Mouse (Mus musculus): ENCODE data around the gene Mapk10. TPM values are rescaled to one million over a fixed set of nuclear protein-coding genes. Genes with fewer than 3 reads are reported as not detected.

The Mapk10 gene
- total RNA-seq, 2 experiments from 2014 or later = 36.0 to 36.2 TPM

DNA sequence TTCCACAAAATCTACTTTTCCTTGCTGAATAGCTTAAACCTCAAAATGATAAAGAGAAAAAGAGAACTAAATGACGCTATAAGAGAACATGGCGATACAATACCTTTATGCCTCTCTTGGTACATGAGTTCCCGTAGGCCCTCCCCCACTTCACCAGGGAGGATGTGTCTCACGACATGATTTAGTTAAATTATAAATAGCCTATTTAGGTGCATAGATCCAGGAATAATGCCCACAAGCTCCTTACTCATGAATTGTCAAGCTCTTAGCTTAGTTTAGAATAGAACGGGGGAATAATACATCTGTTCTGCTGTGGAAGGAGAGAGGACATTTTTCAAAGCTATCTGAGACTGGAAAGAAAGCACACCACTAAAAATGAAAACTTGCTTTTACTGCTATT lies 43.8 kb downstream of the Mapk10 start:
- intact Hi-C loops (cut with DNase I) = no loop called here
- DNase-seq = no peak

GRCm38 (mm10) chr5:103166755-103167154 lies 44.4 kb downstream of the Mapk10 start:
- intact Hi-C loops (cut with DNase I) = no loop called here
- DNase-seq = no peak

DNA sequence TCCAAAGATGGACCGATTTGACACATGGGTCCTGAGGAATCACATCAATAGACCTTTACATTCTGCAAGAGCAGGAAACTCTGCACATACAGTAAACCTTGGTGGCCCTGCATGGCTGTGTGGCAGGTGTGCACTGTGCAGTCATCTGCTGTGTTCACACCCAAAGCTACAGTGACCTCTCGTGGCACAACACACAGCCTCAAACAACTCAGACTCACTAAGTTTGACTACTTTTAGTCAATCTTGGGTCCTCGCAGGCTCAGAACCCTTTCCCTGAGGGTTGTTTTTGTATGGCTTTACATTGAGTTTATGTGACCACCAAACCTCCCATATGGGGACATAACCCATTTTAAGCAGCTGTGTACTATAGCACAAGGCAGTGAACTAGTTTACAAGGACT lies 47.1 kb downstream of the Mapk10 start:
- DNase-seq = no peak
- intact Hi-C loops (cut with DNase I) = no loop called here

DNA sequence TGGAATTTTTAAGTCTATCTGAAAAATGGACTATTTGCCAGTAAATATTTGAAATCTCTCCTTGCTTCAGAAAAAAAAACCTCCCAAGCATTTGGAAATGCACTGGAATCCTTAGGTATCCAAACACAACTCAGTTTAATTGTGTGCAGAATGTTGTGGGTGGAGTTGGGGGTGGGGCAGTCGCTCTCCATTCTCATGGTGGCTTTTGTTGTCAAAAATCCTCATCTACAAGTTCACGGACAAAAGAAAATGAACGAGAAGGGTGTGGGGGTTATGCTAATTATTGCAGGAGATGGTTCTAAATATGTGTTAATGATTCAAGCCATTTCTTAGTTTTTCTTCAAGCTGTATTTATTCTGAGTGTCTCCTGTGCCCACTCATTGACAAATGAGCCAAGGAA lies 49.6 kb downstream of the Mapk10 start:
- intact Hi-C loops (cut with DNase I) = no loop called here
- DNase-seq = no peak

GRCm38 (mm10) chr5:103161196-103161540 lies 50.0 kb downstream of the Mapk10 start:
- DNase-seq = no peak

GRCm38 (mm10) chr5:103160314-103161195 lies 50.6 kb downstream of the Mapk10 start:
- intact Hi-C loops (cut with DNase I) = no loop called here
- DNase-seq = no peak

More at GRCm38 (mm10) chr5:103161196-103161540, 50.0 kb downstream of the Mapk10 start:
- intact Hi-C loops (cut with DNase I) = no loop called here

GRCm38 (mm10) chr5:103140935-103141334 lies 70.2 kb downstream of the Mapk10 start:
- intact Hi-C loops (cut with DNase I) = no loop called here
- DNase-seq = no peak

GRCm38 (mm10) chr5:103134839-103135238 lies 76.3 kb downstream of the Mapk10 start:
- intact Hi-C loops (cut with DNase I) = no loop called here
- no peak for DNase-seq

DNA sequence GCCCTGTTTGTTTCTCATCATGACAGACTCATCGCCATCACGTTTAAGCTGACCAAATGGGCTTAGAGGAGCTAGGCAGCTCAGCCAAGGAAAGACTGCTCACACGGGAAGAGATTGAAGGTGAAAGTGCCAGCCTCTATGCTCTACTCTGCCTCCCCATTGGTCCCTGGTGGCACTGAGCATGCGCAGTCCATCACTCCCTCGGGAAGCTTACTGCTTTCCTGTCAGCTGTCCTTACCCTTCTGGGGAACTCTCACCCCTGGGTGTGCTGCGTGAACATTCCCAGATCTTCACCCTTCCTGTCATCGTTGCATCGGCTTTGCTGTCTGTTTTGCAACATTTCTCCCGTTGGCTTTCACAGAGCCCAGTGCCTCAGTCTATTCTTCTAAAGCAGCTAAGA lies 77.5 kb downstream of the Mapk10 start:
- intact Hi-C loops (cut with DNase I) = no loop called here
- DNase-seq = no peak

DNA sequence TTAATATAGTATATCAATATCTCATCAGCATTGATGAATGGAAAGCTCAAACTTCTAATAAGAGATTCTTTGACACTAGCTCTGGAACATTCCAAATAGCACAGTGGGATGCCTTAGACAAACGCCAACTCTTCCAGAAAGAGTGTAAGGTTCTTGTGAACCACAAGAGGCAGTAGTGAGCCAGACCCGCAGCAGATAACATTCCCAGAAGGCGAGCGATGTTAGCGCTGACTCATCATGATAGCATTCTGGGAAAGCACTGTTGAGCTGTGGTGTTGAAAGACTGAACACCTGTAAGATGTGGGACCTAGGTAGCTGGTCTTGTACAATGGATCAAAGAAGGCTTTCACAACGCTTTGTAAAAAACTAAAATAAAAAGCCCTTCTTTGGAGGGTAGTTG lies 78.3 kb downstream of the Mapk10 start:
- DNase-seq = no peak
- intact Hi-C loops (cut with DNase I) = no loop called here

GRCm38 (mm10) chr5:103119618-103120017 lies 91.5 kb downstream of the Mapk10 start:
- DNase-seq = no peak
- intact Hi-C loops (cut with DNase I) = no loop called here

GRCm38 (mm10) chr5:103115571-103115970 lies 95.6 kb downstream of the Mapk10 start:
- intact Hi-C loops (cut with DNase I) = no loop called here
- no peak for DNase-seq

GRCm38 (mm10) chr5:103112471-103112870 lies 98.7 kb downstream of the Mapk10 start:
- intact Hi-C loops (cut with DNase I) = no loop called here

DNA sequence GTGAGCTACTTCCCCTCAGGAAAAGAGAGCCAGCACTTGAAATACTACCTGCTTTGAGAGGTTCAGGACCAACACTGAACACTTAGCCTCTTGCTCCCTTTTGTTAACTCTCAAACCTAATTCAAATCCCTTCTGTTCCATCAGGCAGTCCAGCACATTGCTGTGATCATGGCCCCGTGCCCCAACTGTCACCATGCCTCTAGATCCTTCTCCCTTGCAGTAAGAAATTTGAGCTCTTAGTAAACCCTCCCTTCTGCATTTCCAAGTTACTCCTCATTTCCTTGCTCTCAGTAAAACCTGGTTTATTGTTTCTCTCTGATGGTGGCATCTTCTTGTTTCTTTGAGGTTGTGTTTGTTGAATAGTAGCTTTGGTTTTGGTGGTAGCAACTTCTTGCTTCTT lies 101.7 kb downstream of the Mapk10 start:
- intact Hi-C loops (cut with DNase I) = no loop called here
- no peak for DNase-seq

More at GRCm38 (mm10) chr5:103112471-103112870, 98.7 kb downstream of the Mapk10 start:
- no peak for DNase-seq

GRCm38 (mm10) chr5:103105441-103106414 lies 105.4 kb downstream of the Mapk10 start:
- intact Hi-C loops (cut with DNase I) = no loop called here
- no peak for DNase-seq

DNA sequence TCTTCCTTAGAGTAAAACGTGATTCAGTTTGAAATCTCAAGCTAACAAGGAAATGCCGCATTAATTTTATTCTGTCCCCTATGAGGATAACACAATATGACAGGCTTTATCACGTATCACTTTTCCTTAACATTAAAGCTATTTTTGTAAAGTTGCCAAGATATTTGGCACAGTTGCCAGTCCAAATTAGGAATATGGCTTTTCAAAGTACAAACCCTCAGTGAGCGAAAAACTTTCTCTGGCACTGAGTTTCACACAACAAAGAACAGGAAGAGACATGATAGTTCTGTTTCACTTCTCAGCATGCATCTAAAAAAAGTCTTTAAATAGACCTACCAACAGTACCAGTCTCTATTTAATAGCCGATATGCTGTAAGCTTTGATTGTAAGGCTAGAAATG lies 107.1 kb downstream of the Mapk10 start:
- DNase-seq = no peak
- intact Hi-C loops (cut with DNase I) = no loop called here

DNA sequence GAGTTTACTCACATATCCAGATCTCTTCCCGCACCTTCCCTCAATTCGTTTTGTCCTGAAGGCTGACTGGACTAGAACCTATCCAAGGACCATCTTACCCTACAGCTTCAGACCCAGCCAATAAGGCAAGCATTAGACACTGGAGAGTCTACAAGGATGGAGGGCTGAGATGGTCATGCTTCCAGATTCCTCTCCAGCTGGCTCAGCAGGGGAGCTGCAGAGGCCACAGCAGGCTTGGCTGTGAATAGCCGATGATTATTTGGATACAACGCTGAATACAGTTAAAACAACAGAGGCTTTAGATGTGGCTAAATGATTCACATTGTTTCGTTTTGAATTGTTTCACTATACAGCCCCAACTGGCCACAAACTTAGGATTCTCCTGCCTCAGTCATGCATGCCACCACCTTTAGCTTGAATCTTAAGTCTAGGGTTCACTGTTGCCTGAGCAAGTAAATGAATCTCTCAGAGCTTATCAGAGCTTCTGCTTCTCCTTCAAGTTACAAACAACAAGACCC lies 108.2 kb downstream of the Mapk10 start:
- no peak for DNase-seq
- intact Hi-C loops (cut with DNase I) = no loop called here

DNA sequence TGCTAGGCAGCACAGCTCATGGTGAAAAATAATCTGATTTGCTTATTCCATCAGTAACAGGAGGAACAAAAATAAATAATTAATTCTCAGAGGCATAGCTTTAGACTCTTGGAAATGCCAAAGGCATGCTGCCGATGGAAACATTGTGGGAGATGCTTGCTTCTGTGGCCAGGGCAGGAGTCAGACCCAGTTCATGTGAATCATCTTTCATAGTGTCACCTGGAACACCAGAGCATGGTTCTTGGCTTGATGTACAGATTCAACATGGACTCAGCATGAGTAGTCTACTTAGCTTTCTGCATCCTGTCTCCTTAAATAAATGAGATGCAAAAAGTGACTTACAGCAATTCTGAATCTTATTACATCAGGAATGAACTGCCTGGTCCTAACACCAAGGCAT lies 109.0 kb downstream of the Mapk10 start:
- intact Hi-C loops (cut with DNase I) = no loop called here
- no peak for DNase-seq

DNA sequence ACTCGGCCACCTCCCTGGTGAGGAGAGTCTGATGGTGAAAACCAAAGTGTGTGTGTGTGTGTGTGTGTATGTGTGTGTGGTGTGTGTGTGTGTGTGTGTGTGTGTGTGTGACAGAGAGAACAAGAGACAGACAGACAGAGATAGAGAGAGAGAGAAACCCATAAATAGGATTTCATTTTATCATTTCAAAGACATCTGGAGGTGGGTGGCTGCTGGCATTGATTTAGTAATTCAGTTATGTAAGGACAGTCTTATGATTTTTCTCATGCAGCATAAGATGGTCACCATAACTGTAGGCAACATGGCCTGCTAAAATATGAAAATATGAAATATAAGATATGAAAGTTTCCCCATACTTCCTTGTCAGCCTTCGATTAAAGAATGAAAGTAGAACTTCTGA lies 117.0 kb downstream of the Mapk10 start:
- intact Hi-C loops (cut with DNase I) = no loop called here

DNA sequence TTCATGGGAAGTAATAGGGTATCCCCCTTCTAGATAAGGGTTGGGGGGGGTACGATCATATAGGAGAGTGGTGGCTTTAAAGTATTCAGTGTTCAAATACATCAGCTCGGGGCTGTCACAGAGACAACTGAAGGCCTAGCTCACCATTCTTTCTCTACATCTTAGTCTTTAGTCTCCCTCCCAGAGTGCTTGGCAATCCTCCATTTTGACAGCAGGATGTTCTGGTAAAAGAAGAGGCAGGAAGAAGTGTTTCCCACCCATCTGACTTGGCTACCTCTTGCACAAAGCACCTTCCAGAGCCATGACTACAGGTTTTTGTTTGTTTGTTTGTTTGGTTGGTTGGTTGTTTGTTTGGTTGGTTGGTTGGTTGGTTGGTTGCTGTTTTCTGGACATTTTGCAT lies 125.3 kb downstream of the Mapk10 start:
- intact Hi-C loops (cut with DNase I) = no loop called here
- no peak for DNase-seq

More for the DNA sequence above, 117.0 kb downstream of the Mapk10 start:
- no peak for DNase-seq

- intact Hi-C loops (cut with DNase I) = no loop called here
- DNase-seq = no peak
These were observed 135.7 kb downstream of the Mapk10 start for GRCm38 (mm10) chr5:103075451-103075850.
